Mouse (Mus musculus) right cerebral cortex, postnatal 14 days (tissue): Measurements from ENCODE around the gene Fli1.

Experiments used
- DNase-seq: peaks from one replicate; pipeline ENCODE4 v3.0.0; 2022

The Fli1 gene

GRCm38 (mm10) chr9:32549462-32550384, 7.1 kb upstream of the Fli1 start:
- no peak for DNase-seq

- no peak for DNase-seq
Measured at GRCm38 (mm10) chr9:32546731-32547130, 4.1 kb upstream of the Fli1 start.

- DNase-seq, result no peak
Measured at GRCm38 (mm10) chr9:32544731-32545661, 2.3 kb upstream of the Fli1 start.

DNA sequence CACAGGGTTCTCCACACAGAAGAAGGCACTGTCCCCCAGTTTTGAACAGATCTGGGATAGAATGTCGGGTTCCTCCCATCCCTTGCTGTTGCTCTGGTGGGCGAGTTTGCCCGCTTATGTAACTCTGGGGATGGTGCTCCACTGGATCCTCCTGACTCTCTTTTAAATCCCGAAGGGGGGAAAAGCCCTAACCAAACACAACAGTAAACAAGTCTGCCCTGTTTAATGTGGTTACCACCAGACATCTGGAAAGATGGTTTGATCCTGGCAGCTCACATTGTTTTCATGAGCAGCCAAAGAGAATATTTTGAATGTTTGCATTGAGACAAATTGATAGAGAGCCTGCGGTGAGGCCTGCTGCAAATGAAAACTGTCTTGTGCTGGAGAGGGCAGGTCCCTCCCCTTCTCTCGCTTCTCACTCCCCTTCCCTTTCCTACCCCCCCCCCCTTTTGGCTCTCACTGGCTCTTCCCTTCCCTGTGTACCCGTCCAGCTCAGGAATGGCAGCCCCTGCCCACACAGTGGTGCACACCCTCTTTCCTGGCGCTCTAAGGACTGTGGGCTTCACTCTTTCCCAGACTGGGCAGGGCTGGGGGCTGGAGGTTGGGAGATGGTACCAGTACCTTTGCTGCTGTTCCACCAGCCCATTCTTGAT, 1.4 kb upstream of the Fli1 start:
- no peak for DNase-seq

DNA sequence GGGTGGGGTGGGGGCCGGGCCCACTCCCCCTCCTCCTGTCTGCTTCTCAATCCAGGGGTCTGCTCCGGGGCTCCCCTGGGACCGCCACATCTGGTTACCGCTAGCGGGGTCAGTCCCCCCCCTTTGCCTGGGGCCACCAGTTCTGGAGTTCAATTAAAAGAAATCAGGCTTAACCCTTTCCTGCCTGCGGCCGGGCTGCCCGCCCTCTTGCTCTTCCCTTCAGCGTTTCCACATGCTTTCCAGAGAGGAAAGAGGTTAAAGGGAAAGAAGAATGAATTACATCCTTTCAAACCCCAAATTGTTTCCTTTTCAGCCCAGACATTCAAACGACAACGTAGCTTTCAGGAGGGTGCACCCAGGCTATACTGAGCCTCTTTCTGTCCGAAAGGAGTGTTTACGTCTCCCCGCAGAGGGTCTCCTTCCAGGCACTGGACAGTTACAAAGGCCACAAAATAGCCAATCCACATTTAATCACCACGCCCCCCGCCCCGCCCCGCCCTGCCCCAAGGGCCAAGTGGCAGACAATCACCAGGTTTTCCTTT, 450 bp upstream of the Fli1 start:
- DNase-seq, result no peak

- DNase-seq, result no peak
Measured at GRCm38 (mm10) chr9:32541223-32541901, 1.3 kb downstream of the Fli1 start.

DNA sequence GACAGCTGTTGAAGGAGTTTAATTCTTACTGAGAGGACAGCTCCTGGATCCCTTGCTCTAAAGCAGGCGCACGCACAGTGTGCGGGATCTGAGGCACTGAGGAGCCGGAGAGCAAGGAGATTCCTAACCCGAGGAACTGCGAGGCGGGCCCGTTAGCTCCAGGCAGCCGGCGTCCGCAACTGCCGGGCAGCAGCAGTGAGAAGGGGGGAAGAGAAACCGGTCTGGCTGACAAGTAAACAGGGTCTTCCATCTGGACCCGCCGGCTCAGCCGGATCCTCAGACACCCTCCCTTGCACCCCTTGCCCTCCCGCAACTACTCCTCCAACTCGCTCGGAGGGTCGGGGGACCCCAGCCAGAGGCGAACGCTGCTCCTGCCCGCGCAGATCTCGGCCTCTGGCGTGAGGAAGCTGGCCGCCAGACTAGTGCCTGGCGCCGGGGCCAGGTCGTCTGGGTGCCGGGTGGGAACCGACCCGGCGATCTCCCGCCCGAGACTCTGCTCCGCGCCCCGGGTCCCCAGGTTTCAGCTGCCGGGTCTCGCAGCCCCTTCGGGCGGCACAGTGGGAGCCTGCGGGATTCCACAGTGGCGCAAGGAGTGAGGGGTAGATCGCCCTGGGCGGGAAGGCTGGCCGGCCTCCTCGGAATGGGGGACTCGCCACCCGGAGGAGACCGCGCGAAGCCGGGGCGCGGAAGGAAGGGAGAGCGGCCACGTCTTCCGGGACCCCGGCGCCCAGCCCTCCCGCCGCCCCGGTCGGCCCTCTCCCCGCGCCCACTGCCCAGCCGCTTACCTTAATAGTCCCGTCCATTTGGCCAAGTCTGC, 2.0 kb downstream of the Fli1 start:
- no peak for DNase-seq

DNA sequence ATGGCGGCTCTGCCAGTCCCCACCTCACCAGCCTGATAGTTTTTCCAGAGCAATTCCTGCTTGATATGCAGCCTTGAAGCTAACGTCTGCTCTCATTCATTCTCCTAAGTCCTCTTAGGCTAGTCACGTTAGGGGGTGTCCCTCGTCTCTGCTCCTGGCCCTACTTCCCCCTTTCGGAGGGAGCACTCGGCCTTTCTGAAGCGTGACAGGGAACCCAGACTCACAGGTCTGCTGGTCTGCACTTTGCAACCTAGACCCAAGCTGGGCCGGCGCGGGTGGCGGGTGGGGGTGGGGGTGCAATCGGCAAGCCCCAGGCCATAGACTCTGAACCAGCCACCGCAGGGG, 2.6 kb downstream of the Fli1 start:
- no peak for DNase-seq

- no peak for DNase-seq
Measured at GRCm38 (mm10) chr9:32539321-32539761, 3.3 kb downstream of the Fli1 start.

- DNase-seq, result no peak
Measured at GRCm38 (mm10) chr9:32538124-32538523, 4.5 kb downstream of the Fli1 start.

DNA sequence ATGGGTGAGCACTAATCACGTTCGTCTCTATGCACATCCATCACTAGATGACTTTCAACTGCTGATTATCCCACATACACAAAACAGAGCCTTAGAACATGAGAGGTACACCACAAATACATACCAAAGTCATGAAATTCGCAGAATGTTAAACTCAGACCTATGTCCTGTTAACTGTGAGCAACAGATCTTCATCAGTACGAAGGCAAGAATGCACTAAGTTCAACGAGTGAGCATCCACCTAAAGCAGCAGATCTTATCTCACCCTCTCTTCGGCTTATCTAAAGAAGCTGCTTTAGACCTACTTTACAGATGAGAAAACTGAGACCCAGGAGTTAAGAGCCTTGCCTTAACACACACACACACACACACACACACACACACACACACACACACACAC, 5.0 kb downstream of the Fli1 start:
- DNase-seq, result no peak

- no peak for DNase-seq
Measured at GRCm38 (mm10) chr9:32535201-32535955, 7.3 kb downstream of the Fli1 start.

DNA sequence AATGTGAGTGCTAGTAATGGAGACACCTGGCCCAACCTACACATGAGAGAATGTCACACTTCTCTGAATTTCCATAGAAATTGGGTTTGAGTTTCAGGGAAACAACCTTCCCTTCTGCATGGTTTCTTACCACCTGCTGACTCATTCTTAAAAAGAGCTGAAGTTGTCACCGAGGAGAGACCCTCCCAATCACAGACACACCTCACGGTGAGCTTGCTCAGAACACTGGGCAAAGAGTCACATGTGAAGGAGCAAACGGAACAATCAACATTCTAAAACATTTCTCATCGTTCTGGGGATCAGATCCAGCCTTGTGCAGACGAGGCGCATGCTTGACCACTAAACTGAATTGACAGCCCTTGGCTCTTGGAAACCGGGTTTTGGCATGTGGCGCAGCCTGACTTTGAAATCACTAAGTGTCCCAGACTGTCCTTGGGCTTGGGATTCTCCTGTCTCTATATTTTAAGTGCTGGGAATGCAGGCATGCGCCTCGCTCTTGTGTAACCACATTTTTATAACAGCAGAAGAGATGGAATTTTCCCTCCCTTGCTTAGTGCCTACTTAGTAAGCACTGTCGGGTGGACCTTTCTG, 8.5 kb downstream of the Fli1 start:
- DNase-seq, result no peak

- DNase-seq, result no peak
Measured at GRCm38 (mm10) chr9:32531588-32531987, 11.1 kb downstream of the Fli1 start.

GRCm38 (mm10) chr9:32530975-32531374, 11.7 kb downstream of the Fli1 start:
- no peak for DNase-seq

DNA sequence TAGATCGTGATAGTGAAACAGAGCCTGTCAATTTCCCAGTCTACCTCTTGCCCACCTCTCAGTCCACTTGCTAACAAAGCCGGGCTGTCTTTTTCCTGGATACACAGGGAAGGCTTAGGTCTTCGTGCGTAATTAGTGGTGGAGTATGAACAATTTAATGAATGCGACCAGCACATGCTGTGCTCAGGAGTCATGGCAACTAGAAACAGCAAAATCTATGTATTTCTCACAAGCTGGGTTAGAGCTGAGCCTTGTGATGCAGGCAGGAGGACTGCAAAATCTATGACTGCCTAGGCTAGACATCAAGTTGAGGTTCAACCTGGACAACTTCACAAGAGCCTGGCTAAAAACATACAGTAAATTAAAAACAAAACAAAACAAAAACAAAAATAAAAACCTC, 12.5 kb downstream of the Fli1 start:
- DNase-seq, result no peak

DNA sequence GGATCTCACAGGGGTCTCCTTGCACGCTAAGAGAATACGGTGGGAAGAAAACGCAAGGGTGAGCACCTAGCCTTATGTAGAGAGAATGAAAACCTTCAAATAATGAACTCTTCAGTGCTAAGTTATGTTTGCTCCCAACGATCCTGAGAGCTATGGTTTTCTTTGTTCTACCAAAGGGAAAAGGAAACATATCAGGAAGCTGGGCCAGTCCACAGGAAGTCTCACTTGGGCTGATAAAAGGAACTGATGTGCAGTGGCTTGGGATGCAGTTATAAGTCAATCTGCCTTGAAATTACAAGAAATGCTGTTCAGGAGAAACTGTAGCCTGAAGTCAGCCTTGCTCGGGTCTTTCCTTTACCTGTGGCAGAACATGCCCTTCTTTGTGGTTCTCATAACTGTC, 13.1 kb downstream of the Fli1 start:
- no peak for DNase-seq

- no peak for DNase-seq
Measured at GRCm38 (mm10) chr9:32527329-32527728, 15.3 kb downstream of the Fli1 start.

GRCm38 (mm10) chr9:32525787-32526186, 16.9 kb downstream of the Fli1 start:
- no peak for DNase-seq

DNA sequence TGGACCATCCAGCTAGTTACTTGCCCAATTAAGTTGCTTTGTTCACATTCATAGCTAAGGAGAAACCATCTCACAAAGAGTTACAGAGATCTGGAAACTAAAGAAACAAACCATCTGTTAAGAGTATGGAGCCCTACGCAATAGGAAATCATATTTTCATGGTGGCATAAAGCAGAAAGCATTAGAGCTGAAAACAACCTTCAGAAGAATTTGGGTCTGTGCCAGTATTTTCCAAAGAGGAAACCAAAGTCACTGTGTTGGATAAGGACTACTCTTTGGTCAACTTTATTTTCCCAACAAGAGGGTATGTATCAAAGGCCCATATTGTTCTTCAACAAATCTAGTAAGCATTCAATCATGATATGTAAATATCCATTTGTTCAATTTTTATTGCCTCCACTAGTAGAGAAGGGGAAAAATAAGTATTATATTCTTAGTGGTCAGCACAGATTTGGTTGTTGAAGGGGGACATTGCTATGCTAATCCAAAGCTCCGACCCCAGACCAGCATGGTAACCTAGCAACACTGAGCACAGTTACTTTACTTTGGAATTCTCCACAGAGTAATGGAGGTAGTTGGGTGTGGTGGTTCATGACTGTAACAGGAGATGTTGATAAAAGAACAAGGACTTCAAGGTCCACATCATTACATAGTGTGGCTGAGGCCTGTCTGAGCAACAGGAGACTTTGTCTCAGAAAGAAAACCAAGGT, 20.0 kb downstream of the Fli1 start:
- no peak for DNase-seq
